Comparison of ENCODE assay signal across 10 mouse cellular contexts in genomic region chr1:135755287-135755686, GRCm38 (mm10). TPM values are rescaled to one million over a fixed set of nuclear protein-coding genes. Genes with fewer than 3 reads are reported as not detected.
DNase-seq lines count a peak whose midpoint lies in the region; ATAC-seq and TF ChIP-seq lines count a peak whose summit lies in the region.
"Had no signal": no experiment of that assay in that cellular context is flagged by ENCODE, and none has a peak within 500 bp of the region (broad histone marks: within the 10 kb centered on the region; RNA-seq: fewer than 3 reads in every experiment).

No protein-coding gene starts in this region.

- intact Hi-C loops in gastrocnemius, adult 2 months (cut with DNase I): no loop called here

- no peak for TF ChIP-seq CTCF in gastrocnemius, adult 2 months (IDR thresholded peaks at IDR 0.05)

- H3K4me3 ChIP-seq in gastrocnemius, adult 2 months: no peak overlapping the region

- peak overlapping the region; percentile 70 for H3K27ac ChIP-seq in gastrocnemius, adult 2 months
- H3K27ac ChIP-seq: kidney, postnatal 0 days had no signal

- peak; percentile 38 for DNase-seq in testis, postnatal 14 days (ENCODE audit: low spot score)
- no peak for DNase-seq in testis, postnatal 10 days (ENCODE audit: low spot score)
- peak; percentile 80 for DNase-seq in gastrocnemius, adult 2 months
- peak; percentile 66 for DNase-seq in heart, postnatal 4 days
- DNase-seq in yolk sac, embryonic 10.5 days (ENCODE audit: low spot score): no peak
- no peak for DNase-seq in retina, postnatal 1 day
- DNase-seq: cerebellum, adult 9-11 months had no signal

- ATAC-seq in granulocyte monocyte progenitor cell, adult 5-6 weeks (replicated peaks; ENCODE audit: poor library complexity, severe bottlenecking): no peak

RNA-seq across cellular contexts. Expression of gene Phlda3, which starts 10.6 kb away (rescaled TPM):
- 100 to 1,000 TPM in 1 of 2 experiments, 10 to 100 TPM in 1; 78.0 to 140 TPM for total RNA-seq in gastrocnemius, adult 2 months (2021)
- total RNA-seq in heart, postnatal 4 days (2021): 10 to 100 TPM; 40.7 to 43.8 TPM
- 1.9 TPM in 1 of 2 replicates, not detected in the other for total RNA-seq in granulocyte monocyte progenitor cell, adult 5-6 weeks (2014; fragmentation: Nextera tagmentation)
- 0.17 and 1.0 TPM in 2 replicates for total RNA-seq in granulocyte monocyte progenitor cell, adult 5-6 weeks (2017)
- total RNA-seq: hematopoietic stem cell, adult 5-6 weeks had no signal

RNA-seq across cellular contexts. Expression of gene Tnni1, which starts 23.9 kb away (rescaled TPM):
- 100 to 1,000 TPM; 184 to 604 TPM for total RNA-seq in gastrocnemius, adult 2 months (2021)
- 1,000 to 10,000 TPM; 2,021 to 2,289 TPM for total RNA-seq in heart, postnatal 4 days (2021)
- not detected in 2 replicates for total RNA-seq in granulocyte monocyte progenitor cell, adult 5-6 weeks (2014; fragmentation: Nextera tagmentation)
- not detected in 2 replicates for total RNA-seq in granulocyte monocyte progenitor cell, adult 5-6 weeks (2017)
- total RNA-seq: hematopoietic stem cell, adult 5-6 weeks had no signal

RNA-seq across cellular contexts. Expression of gene Csrp1, which starts 35.4 kb away (rescaled TPM):
- total RNA-seq in gastrocnemius, adult 2 months (2021): 10 to 100 TPM; 18.9 to 25.0 TPM
- total RNA-seq in heart, postnatal 4 days (2021): 100 to 1,000 TPM; 262 to 267 TPM
- total RNA-seq in granulocyte monocyte progenitor cell, adult 5-6 weeks (2014; fragmentation: Nextera tagmentation): 130 and 138 TPM in 2 replicates
- total RNA-seq in granulocyte monocyte progenitor cell, adult 5-6 weeks (2017): 104 and 135 TPM in 2 replicates

Comparison
In these comparisons a context has a peak if more than half of its experiments do, and no peak if none do; other contexts are left out.
1. DNase-seq: peak in testis, postnatal 14 days (single experiment), gastrocnemius, adult 2 months (single experiment) and heart, postnatal 4 days (single experiment); none in testis, postnatal 10 days (single experiment), yolk sac, embryonic 10.5 days (single experiment) and retina, postnatal 1 day (single experiment).
2. RNA of gene Phlda3, which starts 10.6 kb away (total RNA-seq): 78.0 to 140 TPM in gastrocnemius, adult 2 months and 40.7 to 43.8 TPM in heart, postnatal 4 days; 0.17 to 1.9 TPM in granulocyte monocyte progenitor cell, adult 5-6 weeks; every median in the first group is over 10 times any median in the second.
3. RNA of gene Tnni1, which starts 23.9 kb away (total RNA-seq): 2,021 to 2,289 TPM in heart, postnatal 4 days and 184 to 604 TPM in gastrocnemius, adult 2 months; not detected in granulocyte monocyte progenitor cell, adult 5-6 weeks; every median in the first group is over 100 times any median in the second.
4. RNA of gene Csrp1, which starts 35.4 kb away (total RNA-seq): 262 to 267 TPM in heart, postnatal 4 days and 104 to 138 TPM in granulocyte monocyte progenitor cell, adult 5-6 weeks; 18.9 to 25.0 TPM in gastrocnemius, adult 2 months; every median in the first group is over 4 times any median in the second.